Mouse (Mus musculus): ENCODE measurements around the gene Adcy9.

Gene Adcy9

GRCm38 (mm10) chr16:4318001-4318526 is 102.2 kb downstream of the Adcy9 start:
- no peak for DNase-seq (ENCODE audit: low spot score)

DNA sequence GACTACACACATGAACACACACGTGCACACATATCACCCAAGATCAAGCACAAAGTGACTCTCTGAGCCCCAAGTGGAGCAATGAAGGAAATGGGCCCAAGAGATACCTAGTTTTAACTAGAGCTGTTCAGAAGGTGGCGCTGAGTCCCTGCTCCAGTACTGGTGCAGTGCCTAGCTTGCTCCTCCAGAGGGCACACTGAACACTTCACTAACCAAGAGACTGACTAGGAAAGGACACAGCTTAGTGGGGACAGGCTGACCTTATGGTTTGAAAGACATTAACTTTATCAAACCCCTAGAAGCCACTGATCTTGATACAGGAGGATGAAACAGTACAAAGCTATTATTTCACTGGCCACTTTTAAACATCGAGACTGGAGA is 104.2 kb downstream of the Adcy9 start:
- DNase-seq (ENCODE audit: low spot score), result peak; percentile 47

- no peak for DNase-seq (ENCODE audit: low spot score)
Observed at GRCm38 (mm10) chr16:4315352-4316093, 104.8 kb downstream of the Adcy9 start.

DNA sequence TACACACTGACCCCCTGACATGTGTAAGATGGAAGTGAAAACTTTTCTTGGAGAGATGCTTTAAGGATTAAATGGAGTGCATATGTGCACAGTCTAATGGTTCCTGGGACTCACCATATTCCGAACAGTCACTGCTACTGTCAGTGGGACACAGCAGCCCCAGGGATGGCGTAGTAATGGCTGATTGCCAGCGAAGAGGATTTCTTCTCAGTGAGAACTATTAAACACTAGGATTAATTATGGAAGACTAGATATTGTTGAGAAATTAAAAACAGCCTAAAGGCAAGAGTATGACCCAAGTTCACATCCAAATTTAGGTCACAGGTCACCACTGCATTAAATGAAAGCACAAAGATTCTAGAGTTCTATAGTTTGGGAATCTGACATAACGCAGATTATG is 105.4 kb downstream of the Adcy9 start:
- DNase-seq (ENCODE audit: low spot score), result no peak

GRCm38 (mm10) chr16:4312018-4312417 is 108.3 kb downstream of the Adcy9 start:
- DNase-seq (ENCODE audit: low spot score), result no peak

DNA sequence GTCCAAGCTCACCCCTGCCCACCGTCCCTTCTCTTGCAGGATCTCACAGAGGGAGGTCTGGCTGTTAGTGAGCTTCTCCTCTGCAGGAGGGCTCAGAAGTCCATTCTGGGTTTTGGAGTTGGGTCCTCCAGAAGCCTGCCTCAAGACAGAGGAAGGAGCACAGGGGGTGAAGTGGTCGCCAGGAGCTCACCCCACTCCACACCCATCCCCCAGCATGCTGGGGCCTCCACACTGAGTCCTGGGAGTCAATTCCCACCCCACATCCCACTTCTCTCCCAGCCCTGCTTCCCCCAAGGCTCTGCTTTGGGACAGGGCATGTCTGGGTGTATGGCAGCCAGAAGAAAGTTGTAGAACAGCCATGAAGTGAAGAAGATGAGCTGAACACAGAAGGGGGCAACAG is 108.7 kb downstream of the Adcy9 start:
- DNase-seq (ENCODE audit: low spot score), result no peak

DNA sequence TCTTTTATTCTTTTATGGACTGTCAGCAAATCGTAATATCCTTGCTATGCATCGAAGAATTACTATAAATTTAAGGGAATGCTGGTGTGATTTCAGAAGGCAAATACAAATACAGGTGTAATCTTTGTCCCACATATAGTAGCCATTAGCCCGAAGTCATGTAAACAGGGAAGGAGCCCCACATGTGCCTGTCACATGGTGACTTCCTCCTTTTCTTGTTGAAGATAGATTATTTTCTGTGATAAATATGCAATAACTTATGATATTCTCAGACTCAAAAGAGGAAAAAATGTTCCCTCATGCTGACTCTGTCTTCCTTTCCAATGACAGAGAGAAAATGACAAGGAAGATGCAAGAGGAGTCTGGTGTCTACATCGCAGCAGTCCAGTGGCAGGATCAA is 112.5 kb downstream of the Adcy9 start:
- DNase-seq (ENCODE audit: low spot score), result no peak

DNA sequence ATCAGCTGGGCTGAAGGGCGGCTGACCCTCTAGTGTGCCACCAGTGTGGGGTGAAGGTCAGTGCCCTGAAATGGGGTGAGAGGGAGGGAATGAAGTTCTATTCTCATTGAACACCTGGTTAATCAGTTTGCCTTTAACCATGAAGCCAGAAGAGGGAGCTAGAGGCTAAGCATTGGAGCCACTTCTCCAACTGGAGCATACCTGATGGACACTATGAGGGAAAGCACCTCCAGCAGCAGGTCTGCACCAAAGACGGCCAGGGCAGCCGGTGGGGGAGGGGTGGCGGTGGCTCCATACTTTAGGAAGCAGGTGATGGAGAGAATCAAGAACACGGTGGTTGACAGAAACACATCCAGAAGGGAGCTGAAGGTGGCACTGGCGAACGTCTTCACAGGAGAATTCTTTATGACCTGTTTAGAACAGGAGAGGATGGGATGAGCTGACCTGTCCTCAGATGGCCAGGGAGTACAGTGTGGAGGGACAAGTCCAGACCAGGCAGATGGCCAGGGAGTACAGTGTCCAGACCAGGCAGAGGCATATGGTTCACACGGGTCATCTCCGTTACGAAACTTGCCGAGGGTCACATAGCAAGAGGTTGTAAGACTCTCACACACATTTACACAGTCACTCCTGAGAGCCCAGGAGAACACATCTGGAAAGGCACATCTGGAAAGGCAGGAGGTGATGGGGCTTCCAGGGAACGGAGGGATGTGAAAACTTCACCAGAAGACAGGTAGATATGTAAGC is 115.9 kb downstream of the Adcy9 start:
- DNase-seq (ENCODE audit: low spot score), result no peak

- no peak for DNase-seq (ENCODE audit: low spot score)
Observed at GRCm38 (mm10) chr16:4303554-4303953, 116.7 kb downstream of the Adcy9 start.

DNA sequence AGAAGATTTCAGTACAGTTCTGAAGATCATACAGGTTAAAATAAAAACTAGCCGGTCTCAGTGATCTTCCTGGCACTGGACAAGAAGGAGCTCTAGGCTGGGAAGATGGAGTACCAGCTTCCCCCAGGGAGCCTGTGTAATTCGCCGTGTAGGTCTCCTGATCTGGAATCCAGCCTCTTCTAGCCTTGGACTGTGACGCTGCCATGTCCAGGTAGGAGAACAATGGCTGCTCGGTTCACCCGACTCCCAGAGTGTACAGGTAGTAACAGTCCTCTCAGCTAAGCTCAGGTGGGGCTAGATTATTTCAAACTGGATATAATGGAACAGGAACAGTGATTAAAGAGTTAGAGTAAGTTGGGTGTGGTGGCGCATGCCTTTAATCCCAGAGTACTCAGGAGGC is 120.0 kb downstream of the Adcy9 start:
- DNase-seq (ENCODE audit: low spot score), result no peak

- no peak for DNase-seq (ENCODE audit: low spot score)
Observed at GRCm38 (mm10) chr16:4293259-4293658, 127.0 kb downstream of the Adcy9 start.

GRCm38 (mm10) chr16:4289507-4289906 is 130.8 kb downstream of the Adcy9 start:
- DNase-seq (ENCODE audit: low spot score), result no peak

GRCm38 (mm10) chr16:4286593-4286992 is 133.7 kb downstream of the Adcy9 start:
- DNase-seq (ENCODE audit: low spot score), result no peak

DNA sequence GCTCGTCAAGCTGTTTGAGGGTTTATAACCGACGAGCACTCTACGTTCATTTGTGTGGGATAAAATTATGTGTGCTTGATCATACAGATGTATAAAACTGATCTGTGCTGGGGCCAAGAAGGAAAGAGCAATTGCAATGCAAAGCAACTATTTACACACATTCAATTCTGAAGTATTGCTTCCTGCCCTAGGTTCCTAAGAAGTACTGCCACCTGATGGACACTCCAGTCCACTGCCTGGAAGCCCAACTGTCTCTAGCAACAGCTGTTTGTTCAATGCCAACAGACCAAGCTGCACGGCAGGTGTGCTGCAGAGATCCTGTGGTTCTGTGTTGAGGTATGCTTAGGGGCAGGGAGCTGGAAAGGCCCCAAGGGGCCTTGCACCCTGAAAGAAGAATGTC is 135.0 kb downstream of the Adcy9 start:
- DNase-seq (ENCODE audit: low spot score), result no peak

DNA sequence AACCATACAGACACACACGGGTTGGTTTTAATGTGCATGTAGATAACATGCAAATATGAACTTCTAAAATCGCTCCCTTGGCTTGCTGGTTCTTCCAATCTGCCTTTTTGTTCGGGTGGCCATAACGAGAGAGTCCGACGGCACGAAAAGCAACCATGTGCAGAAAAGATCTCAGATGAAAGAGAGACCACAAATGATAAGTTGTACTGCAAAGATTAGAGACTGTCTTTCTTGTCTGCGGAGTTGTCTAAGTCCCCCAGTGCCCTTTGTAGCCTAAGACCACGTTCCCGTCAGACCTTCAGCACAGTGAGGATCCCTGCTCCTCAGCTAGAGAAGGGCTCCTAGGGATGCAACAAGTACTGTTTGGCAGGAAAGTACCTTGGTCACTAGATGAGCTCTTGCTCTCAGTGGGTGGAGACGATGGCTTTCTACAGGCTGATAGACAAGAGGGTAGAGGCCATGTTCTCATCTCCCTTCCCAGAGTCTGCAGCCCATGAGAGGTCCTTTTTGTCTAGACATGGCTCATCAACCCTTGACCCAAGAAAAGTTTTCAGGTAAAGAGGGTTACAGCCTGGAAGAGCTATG is 136.9 kb downstream of the Adcy9 start:
- no peak for DNase-seq (ENCODE audit: low spot score)

DNA sequence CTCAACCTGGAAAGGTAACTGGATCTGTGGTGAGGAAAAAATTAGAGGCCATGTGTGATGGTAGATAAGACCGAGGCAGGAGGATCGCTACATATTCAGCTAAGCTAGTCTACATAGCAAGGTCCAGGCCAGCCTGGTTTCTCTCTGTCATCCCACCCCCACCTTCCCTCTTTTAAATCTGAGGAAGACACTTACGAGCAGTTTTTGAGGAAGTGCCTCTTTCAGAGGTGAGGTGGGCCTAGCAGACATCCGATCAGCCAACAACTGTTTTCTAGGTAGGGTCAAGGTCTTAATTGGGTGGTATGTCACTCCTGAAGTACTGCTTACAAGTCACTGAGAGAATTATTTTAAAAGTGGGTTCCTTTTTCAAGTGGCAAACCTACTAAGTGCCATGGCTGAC is 138.8 kb downstream of the Adcy9 start:
- no peak for DNase-seq (ENCODE audit: low spot score)

GRCm38 (mm10) chr16:4280949-4281348 is 139.3 kb downstream of the Adcy9 start:
- no peak for DNase-seq (ENCODE audit: low spot score)

DNA sequence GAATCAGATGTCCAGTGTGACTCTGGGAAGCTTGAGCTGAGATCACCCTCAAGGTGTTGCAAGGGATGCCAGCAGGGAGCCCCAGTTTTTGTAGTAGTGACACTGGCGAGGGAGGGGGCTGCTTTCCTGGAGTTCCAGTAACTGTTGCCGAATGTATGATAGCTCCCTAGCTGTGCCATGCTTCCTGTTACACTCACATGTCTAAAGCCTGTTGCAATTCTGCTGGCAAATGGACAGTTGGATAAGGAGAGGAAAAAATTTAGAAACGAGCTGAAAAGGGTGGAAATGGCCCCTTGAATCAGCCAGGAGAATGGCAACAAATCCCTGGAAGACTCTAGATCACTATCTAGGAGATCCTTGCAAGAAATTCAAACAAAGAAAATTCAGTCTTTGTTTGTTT is 140.7 kb downstream of the Adcy9 start:
- DNase-seq (ENCODE audit: low spot score), result no peak

GRCm38 (mm10) chr16:4276621-4277020 is 143.7 kb downstream of the Adcy9 start:
- DNase-seq (ENCODE audit: low spot score), result no peak

GRCm38 (mm10) chr16:4276151-4276550 is 144.1 kb downstream of the Adcy9 start:
- DNase-seq (ENCODE audit: low spot score), result no peak

DNA sequence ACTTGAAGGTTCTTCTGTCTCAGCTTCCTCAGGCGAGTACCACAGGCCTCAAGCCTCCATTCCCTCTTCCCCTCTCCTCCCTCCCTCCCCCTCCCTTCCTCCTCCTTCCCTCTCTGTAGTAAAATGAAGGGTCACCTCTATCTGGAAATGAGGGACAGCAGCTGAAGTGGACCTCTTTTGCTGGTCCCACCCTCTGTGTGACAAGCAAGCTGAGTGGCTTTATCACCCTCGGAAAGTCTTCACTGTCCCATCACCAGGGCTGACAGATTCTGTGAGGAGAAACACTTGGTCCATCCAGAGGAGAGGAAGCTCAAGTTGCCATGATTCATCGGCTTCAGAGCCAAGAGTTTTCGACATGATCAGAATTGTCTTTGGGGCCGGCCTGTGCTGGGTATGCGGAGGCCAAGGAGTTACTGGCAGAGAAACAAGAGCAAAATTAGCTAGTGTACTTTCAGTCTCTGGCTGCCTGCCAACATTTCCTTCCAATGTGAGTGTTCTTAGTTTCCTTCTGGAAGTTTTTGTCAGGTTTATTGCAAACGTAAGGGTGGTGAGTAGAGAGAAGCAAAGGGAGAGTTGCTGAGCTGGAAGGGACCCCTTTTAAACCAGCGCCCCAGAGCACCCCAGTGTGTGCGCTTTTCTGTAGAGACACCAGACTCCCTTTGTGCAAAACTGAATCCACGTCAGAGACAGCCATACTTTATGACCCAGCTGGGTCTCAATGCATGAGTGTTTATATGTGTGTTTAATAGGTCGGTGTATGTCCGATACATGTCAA is 146.4 kb downstream of the Adcy9 start:
- no peak for DNase-seq (ENCODE audit: low spot score)

GRCm38 (mm10) chr16:4272254-4272653 is 148.0 kb downstream of the Adcy9 start:
- no peak for DNase-seq (ENCODE audit: low spot score)
